Mouse (Mus musculus) midbrain, embryonic 15.5 days (tissue): ENCODE results near the gene Mpped2. TPM values are rescaled to one million over a fixed set of nuclear protein-coding genes. Genes with fewer than 3 reads are reported as not detected.

Source experiments
- ATAC-seq: fragments of 200-750 bp; cut with Nextera tagmentation; replicated peaks from 2 replicates; pipeline ENCODE4 v1.8.0; 2017; ENCODE audit warnings: moderate TSS enrichment
- H3K27ac ChIP-seq: fragments of 300-500 bp; sonication (generic); 2 replicates; pipeline ENCODE4 v1.5.1; 2015; ENCODE audit warnings: mild to moderate bottlenecking, inconsistent platforms
- H3K27me3 ChIP-seq: fragments of 300-500 bp; sonication (generic); replicated peaks from 2 replicates; pipeline ENCODE4 v1.6.1; 2015; ENCODE audit warnings: inconsistent platforms
- H3K36me3 ChIP-seq: fragments of 300-500 bp; sonication (generic); replicated peaks from 2 replicates; pipeline ENCODE4 v1.6.1; 2015; ENCODE audit warnings: inconsistent platforms
- H3K4me1 ChIP-seq: fragments of 300-500 bp; sonication (generic); 2 replicates; pipeline ENCODE4 v1.6.1; 2015; ENCODE audit warnings: inconsistent platforms
- H3K4me2 ChIP-seq: fragments of 300-500 bp; sonication (generic); 2 replicates; pipeline ENCODE4 v1.6.1; 2015; ENCODE audit warnings: inconsistent platforms, mild to moderate bottlenecking, moderate library complexity
- H3K4me3 ChIP-seq: fragments of 300-500 bp; sonication (generic); 2 replicates; pipeline ENCODE4 v1.5.1; 2015; ENCODE audit warnings: mild to moderate bottlenecking, inconsistent platforms
- H3K9ac ChIP-seq: fragments of 300-500 bp; sonication (generic); 2 replicates; pipeline ENCODE4 v1.6.1; 2015; ENCODE audit warnings: mild to moderate bottlenecking, inconsistent platforms
- H3K9me3 ChIP-seq: fragments of 300-500 bp; sonication (generic); 2 replicates; pipeline ENCODE4 v1.6.1; 2016; ENCODE audit warnings: inconsistent platforms
- WGBS: fragments of 180-500 bp; shearing (Covaris S2); methylation state at CpG from one replicate; pipeline ENCODE4 v1.1.7; 2015; ENCODE audit warnings: mixed read lengths; 5-methylcytosine and 5-hydroxymethylcytosine counted together
- polyA plus RNA-seq: library from polyadenylated mRNA; unstranded; fragments of >200 nt; fragmentation: Nextera tagmentation; extraction: Ambion mirVana; gene quantifications from 2 replicates; pipeline ENCODE4 v1.2.1, GENCODE M21; 2015

Gene Mpped2
- 150 and 159 TPM in 2 replicates for polyA plus RNA-seq

- peak; percentile 77 for ATAC-seq
- no peaks in the 10 kb centered on the region for H3K9me3 ChIP-seq
- 1% methylated on average over 49 of the region's 56 CpGs for WGBS
- H3K4me3 ChIP-seq: peak within 1 kb of the TSS; percentile 86
- H3K4me1 ChIP-seq: peaks cover 42% of the 10 kb centered on the region
- peak within 1 kb of the TSS; percentile 92 for H3K9ac ChIP-seq
- H3K27ac ChIP-seq: peak within 1 kb of the TSS; percentile 99
- H3K27me3 ChIP-seq: no peaks in the 10 kb centered on the region
- peak within 1 kb of the TSS; percentile 87 for H3K4me2 ChIP-seq
- H3K36me3 ChIP-seq: no peaks in the 10 kb centered on the region
Measured at GRCm38 (mm10) chr2:106692783-106693701, at the start of gene Mpped2. Gene Mpped2 (plus strand): TSS chr2:106693269.

DNA sequence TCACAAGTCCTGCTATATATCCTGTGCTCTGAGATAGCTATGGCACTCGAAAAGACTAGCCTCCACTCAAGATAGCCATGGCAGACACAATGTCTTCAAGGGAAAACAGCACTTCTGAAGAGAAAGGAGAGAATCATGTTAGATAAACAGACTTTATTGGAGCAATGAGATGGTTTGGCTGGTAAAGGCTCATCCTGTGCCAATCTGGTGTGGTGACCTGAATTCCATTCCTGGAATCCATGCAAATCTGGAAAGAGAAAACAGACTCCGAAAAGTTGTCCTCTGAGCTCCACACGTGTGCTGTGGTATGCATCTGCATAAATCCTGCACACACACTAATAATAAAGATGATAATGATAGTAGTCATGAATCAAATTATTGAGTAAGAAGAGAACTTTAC, 48.3 kb upstream of the Mpped2 start:
- 90% methylated on average over 3 of the region's 3 CpGs for WGBS
- no peak overlapping the region for H3K9ac ChIP-seq
- peaks cover 7% of the 10 kb centered on the region for H3K4me1 ChIP-seq
- H3K4me2 ChIP-seq: no peak overlapping the region
- H3K4me3 ChIP-seq: no peak overlapping the region
- H3K27me3 ChIP-seq: no peaks in the 10 kb centered on the region
- no peaks in the 10 kb centered on the region for H3K36me3 ChIP-seq
- H3K9me3 ChIP-seq: no peaks in the 10 kb centered on the region
- ATAC-seq: no peak
- no peak overlapping the region for H3K27ac ChIP-seq

DNA sequence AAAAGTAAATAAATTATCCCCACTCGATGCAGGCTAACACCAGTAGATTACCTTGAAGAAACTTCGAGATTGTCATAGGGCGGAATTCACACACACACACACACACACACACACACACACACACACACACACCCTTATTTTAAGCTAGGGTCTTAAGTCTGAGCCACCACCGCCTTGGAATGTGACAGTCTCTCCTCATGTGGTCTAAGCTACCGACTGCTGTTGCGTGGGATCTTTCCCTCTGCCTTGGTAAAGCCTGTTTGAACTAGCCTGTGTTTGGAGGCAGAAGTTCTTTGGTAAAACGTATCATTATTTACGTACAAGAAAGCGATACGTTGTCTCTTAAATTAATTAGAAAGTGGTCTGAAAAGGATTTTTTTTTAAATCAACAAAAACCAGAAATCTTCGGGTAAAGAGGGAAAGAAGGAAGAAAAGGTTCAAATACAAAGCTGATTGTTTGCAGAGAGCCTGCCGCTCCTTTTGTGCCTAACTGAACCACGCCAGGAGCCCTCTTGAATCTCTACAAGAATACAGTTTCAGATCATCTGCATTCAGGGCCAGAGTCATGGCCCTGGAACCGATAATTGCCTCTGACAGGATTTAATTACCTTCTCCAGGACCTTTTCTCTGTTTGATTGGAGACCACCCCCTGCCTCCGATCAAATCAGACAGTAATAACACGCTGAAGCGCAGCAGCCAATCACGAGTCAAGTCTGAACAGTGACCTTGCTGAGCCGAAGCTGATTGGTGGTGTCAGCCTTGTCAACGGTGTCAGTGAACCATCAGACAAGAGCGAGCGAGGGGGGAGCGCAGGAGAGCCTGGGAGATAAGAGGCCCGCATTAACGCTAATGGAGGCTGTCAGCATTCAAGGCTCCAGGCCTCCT, 43.1 kb upstream of the Mpped2 start:
- H3K4me2 ChIP-seq: peak overlapping the region; percentile 59
- ATAC-seq: peak; percentile 99
- peak overlapping the region; percentile 58; the same call in 1 of the 2 replicates for H3K9ac ChIP-seq
- H3K9me3 ChIP-seq: no peaks in the 10 kb centered on the region
- H3K36me3 ChIP-seq: no peaks in the 10 kb centered on the region
- peak overlapping the region; percentile 91 for H3K27ac ChIP-seq
- 3% methylated on average over 25 of the region's 25 CpGs for WGBS
- H3K4me1 ChIP-seq: peaks cover 10% of the 10 kb centered on the region
- peak overlapping the region; percentile 52 for H3K4me3 ChIP-seq
- H3K27me3 ChIP-seq: no peaks in the 10 kb centered on the region

DNA sequence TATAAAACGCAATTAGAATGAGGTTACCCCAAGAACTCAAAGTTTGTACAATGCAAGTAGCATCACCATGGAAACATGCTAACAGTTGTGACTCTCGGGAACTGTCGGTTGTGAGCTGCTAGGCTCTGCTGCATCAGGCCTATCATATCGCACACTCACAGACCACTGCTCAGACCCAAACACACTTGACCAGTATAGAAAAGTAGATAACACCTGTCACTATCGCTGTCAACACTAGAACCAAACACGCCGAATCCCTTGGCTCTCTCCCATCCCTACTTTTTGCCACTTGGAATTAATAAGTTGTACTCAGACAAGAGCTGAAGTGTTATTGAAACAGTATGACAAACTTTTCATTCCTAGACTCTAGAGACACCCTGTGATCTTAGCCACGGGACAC, 40.9 kb upstream of the Mpped2 start:
- H3K9ac ChIP-seq: no peak overlapping the region
- peaks cover 10% of the 10 kb centered on the region for H3K4me1 ChIP-seq
- H3K4me3 ChIP-seq: no peak overlapping the region
- WGBS: 66% methylated on average over 8 of the region's 8 CpGs
- H3K27ac ChIP-seq: no peak overlapping the region
- H3K9me3 ChIP-seq: no peaks in the 10 kb centered on the region
- no peaks in the 10 kb centered on the region for H3K27me3 ChIP-seq
- no peak overlapping the region for H3K4me2 ChIP-seq
- no peak for ATAC-seq
- H3K36me3 ChIP-seq: no peaks in the 10 kb centered on the region

- WGBS: 83% methylated on average over 4 of the region's 4 CpGs
- H3K4me3 ChIP-seq: no peak overlapping the region
- no peak for ATAC-seq
Measured at GRCm38 (mm10) chr2:106652741-106653140, 40.3 kb upstream of the Mpped2 start.

DNA sequence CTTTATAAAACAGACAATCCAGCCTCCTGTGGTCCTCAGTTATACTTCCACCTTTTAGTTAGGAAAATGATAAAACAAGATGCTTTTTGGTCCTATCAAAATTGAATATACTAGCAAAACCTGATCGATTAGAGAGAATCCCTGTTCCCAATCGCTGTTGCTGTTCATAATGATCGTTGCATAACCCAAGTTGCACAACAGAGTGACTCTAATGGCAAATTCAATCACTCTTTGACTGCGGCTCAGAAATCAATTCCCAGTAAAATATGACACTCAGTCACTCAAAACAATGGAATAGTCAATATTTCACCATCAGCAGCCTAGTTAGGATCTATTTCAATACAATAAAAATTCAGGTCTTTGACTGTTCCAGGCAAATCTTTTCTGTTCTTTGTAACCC, 39.8 kb upstream of the Mpped2 start:
- Histone ChIP-seq H3K36me3 (no peaks in the 10 kb centered on the region), H3K4me3 (no peak overlapping the region), H3K27ac (no peak overlapping the region), H3K27me3 (no peaks in the 10 kb centered on the region), H3K4me2 (no peak overlapping the region), H3K9ac (no peak overlapping the region), H3K4me1 (peaks cover 10% of the 10 kb centered on the region), H3K9me3 (no peaks in the 10 kb centered on the region)
- ATAC-seq: no peak
- WGBS: 94% methylated on average over 4 of the region's 4 CpGs

More at GRCm38 (mm10) chr2:106652741-106653140, 40.3 kb upstream of the Mpped2 start:
- Histone ChIP-seq H3K27ac (no peak overlapping the region), H3K9me3 (no peaks in the 10 kb centered on the region), H3K4me1 (peaks cover 10% of the 10 kb centered on the region), H3K9ac (no peak overlapping the region), H3K36me3 (no peaks in the 10 kb centered on the region), H3K4me2 (no peak overlapping the region), H3K27me3 (no peaks in the 10 kb centered on the region)

DNA sequence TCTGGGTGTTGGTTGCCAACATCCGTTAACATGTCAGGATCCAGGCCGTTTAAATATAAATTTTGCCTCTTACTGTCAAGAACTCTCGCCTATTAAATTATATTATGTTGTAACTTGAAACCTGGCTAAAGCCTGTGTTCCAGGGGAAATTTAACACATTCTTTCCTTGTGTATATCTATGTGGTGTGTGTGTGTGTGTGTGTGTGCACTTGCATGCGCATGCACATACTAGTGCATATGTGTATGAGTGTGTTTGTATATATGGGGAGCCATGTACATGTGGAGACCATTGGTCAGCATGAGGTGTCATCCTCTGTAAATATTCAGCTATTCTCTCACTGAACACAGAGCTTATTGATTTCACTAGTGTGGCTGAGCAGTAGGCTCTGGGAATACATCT, 37.8 kb upstream of the Mpped2 start:
- peaks cover 3% of the 10 kb centered on the region for H3K4me1 ChIP-seq
- no peak overlapping the region for H3K4me3 ChIP-seq
- H3K27me3 ChIP-seq: no peaks in the 10 kb centered on the region
- no peak overlapping the region for H3K9ac ChIP-seq
- 83% methylated on average over 4 of the region's 4 CpGs for WGBS
- H3K4me2 ChIP-seq: no peak overlapping the region
- H3K36me3 ChIP-seq: no peaks in the 10 kb centered on the region
- no peak overlapping the region for H3K27ac ChIP-seq
- H3K9me3 ChIP-seq: no peaks in the 10 kb centered on the region
- no peak for ATAC-seq

- no peak overlapping the region for H3K4me2 ChIP-seq
- H3K36me3 ChIP-seq: no peaks in the 10 kb centered on the region
- no peak overlapping the region for H3K27ac ChIP-seq
- 51% methylated on average over 11 of the region's 11 CpGs for WGBS
- H3K27me3 ChIP-seq: no peaks in the 10 kb centered on the region
- 0 out of 2 replicates have a peak, but pooled peaks cover 5% of the 10 kb centered on the region for H3K4me1 ChIP-seq
- H3K9me3 ChIP-seq: no peaks in the 10 kb centered on the region
- H3K4me3 ChIP-seq: no peak overlapping the region
- H3K9ac ChIP-seq: no peak overlapping the region
- 0 out of 2 replicates have a peak, but pooled peaks have one; percentile 27 for ATAC-seq
Measured at GRCm38 (mm10) chr2:106665271-106665670, 27.8 kb upstream of the Mpped2 start.

- Histone ChIP-seq H3K9ac (no peak overlapping the region), H3K27ac (no peak overlapping the region), H3K4me1 (no peaks in the 10 kb centered on the region), H3K9me3 (no peaks in the 10 kb centered on the region), H3K4me2 (no peak overlapping the region), H3K27me3 (no peaks in the 10 kb centered on the region), H3K4me3 (no peak overlapping the region), H3K36me3 (no peaks in the 10 kb centered on the region)
- 86% methylated on average over 8 of the region's 8 CpGs for WGBS
- no peak for ATAC-seq
Measured at GRCm38 (mm10) chr2:106674319-106674718, 18.8 kb upstream of the Mpped2 start.

DNA sequence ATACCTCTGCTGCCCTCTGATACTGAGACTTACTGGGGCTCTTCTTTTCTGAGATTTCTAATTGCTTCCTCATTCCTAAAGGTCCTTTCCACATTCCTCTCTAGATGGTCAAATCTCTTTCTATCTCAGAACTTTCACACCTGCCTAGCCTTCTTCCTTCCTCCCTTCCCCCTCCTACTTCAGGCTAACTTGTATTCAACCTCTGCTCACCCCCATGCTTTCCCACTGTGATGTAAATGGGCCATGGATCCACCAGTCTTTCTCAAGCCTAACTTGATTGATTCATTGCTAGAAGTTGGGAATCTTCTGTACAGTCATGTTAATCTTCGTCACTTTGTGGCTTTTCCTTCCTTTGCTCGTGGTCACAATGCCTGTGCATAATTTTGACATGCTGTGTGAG, 15.6 kb upstream of the Mpped2 start:
- ATAC-seq: no peak
- Histone ChIP-seq H3K9me3 (no peaks in the 10 kb centered on the region), H3K4me3 (no peak overlapping the region), H3K4me2 (no peak overlapping the region), H3K27me3 (no peaks in the 10 kb centered on the region), H3K9ac (no peak overlapping the region), H3K36me3 (no peaks in the 10 kb centered on the region), H3K4me1 (no peaks in the 10 kb centered on the region), H3K27ac (no peak overlapping the region)
- 47% methylated on average over 2 of the region's 2 CpGs for WGBS

DNA sequence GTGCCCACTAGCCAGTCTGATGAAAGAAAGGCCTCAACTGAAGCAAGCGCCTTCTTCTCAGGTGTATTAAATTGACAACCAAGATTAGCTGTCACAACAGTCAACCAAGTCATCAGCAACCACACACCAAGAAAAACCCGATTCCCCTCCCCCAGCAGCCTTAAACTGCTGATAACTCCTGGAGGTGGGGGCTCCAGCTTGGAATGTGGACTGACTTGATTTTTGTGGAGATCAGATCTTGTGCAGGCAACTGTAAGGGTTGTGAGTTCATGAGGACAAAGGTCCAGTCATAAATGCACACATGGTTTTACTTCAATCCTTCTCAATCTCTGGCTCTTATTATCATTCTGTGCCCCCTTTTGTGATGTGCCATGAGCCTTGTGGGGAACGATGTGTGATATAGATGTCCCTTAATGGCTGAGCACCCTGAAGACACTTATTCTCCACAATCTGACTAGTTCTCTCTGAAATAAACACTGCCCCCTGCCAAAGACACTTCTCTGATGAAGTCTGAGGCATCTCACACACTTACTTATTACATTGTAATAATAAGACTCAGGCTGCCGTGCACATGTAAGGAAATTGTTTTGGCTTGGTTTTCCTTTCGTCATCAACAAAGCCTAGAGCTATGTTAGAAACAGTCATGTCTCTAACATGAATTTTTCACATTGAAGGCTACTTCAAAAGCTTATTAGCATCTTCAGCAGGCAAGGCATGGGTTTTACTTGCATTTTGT, 13.2 kb upstream of the Mpped2 start:
- Histone ChIP-seq H3K9me3 (no peaks in the 10 kb centered on the region), H3K4me3 (no peak overlapping the region), H3K4me1 (no peaks in the 10 kb centered on the region; the same call in 1 of the 2 replicates), H3K27me3 (no peaks in the 10 kb centered on the region), H3K9ac (no peak overlapping the region), H3K36me3 (no peaks in the 10 kb centered on the region), H3K4me2 (no peak overlapping the region), H3K27ac (no peak overlapping the region)
- no peak for ATAC-seq
- 82% methylated on average over 5 of the region's 5 CpGs for WGBS
